Mouse (Mus musculus): ENCODE results near the gene Rbp4.

Gene Rbp4

DNA sequence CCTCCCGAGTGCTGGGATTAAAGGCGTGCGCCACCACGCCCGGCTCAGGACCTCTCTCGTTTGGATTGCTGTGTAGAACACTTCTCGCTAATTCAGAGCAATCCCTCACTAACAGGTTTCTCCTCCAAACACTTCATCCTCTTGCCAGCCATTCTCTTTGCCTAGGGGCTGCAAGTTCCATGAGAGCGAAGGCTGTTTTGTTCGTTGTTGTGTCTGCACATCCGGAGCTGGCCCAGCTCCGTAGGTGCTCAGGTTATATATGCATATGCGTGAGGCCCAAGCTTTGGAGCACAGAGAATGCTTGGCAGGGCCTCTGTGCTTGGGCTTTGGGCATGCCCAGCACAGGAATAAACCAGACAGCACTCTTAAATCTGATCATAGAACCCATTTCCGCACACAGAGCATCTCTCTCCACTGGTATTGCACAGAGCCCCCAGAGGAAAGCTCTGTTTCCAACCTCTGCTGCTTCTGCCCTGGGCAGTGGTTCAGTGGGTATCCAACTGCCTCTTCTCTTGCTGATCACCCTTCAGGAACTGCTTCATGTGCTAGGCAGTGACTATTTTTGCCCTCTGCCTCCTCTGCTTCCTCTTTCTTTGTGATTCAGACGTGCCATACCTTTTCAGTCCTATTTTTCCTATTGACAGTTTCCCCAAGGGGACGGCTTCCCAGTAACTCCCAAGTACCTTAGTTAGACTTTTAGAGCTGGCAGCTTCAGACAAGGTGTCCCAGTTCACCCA, 15.4 kb downstream of the Rbp4 start:
- no peak for TF ChIP-seq GATA4 (IDR thresholded peaks at IDR 0.05; ENCODE audit: insufficient replicate concordance, low read length)

DNA sequence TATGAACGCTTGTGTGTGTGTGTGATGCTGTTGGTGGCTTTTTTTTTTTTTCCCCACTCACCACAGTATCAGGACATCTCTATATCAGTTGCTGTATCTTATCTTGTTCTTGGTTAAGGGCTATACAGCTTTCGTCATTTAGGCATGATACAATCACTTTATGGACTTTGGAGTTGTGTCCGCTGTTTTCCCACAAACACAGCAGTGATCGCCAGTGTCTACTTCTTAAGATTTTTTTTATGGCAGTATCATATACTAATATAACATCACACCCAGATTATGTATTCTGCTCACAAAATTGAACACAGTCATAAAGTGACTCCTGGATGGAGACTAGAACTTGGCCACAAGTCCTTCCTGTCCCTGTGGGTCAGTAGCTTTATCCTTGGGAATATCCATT, 17.2 kb downstream of the Rbp4 start:
- no peak for TF ChIP-seq GATA4 (IDR thresholded peaks at IDR 0.05; ENCODE audit: insufficient replicate concordance, low read length)

DNA sequence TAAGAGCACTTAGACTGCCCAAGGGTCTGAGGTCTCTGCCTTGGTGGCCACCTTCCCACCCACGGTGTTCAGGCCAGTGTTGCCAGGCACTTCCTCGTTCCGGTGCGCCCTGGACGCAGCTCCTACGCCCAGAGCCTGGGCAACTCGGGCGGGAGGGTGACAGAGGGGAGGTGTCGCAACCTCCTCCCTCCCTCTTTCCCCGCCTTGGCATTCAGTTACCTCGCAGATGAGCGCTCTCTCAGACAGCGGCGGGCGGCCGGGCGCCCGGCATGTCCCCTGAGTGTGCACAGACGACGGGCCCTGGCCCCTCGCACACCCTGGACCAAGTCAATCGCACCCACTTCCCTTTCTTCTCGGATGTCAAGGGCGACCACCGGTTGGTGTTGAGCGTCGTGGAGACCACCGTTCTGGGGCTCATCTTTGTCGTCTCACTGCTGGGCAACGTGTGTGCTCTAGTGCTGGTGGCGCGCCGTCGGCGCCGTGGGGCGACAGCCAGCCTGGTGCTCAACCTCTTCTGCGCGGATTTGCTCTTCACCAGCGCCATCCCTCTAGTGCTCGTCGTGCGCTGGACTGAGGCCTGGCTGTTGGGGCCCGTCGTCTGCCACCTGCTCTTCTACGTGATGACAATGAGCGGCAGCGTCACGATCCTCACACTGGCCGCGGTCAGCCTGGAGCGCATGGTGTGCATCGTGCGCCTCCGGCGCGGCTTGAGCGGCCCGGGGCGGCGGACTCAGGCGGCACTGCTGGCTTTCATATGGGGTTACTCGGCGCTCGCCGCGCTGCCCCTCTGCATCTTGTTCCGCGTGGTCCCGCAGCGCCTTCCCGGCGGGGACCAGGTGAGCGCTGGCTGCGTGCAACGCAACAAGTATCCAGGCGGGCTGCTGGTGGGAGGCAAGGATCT, 28.0 kb downstream of the Rbp4 start, which contains the start of gene Ffar4:
Ffar4 (plus strand) TSS at position 214 of the 901 bp plus-strand sequence.
- TF ChIP-seq GATA4 (IDR thresholded peaks at IDR 0.05; ENCODE audit: insufficient replicate concordance, low read length), result no peak

DNA sequence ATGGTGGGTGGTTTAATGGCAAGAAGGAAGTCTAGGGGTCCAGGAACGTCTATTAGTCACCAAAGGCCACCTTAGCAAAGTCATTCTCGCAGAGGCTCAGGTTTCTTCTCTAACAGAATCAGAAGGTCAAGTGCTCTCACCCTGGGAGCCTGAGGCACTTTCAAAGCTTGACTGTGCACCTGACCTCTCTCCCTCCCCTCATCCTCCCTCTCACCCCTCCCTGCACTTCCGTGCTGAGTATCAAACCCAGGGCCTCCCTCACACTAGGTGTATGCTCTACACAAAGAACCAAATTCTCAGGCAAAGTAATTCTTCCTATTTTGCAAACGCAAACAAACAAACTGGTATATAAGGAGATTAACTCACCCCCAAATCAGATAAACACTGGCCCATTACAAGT, 28.9 kb downstream of the Rbp4 start:
- TF ChIP-seq GATA4 (IDR thresholded peaks at IDR 0.05; ENCODE audit: insufficient replicate concordance, low read length), result no peak

- no peak for TF ChIP-seq GATA4 (IDR thresholded peaks at IDR 0.05; ENCODE audit: insufficient replicate concordance, low read length)
Observed at GRCm38 (mm10) chr19:38091512-38091985, 33.5 kb downstream of the Rbp4 start.

- no peak for TF ChIP-seq GATA4 (IDR thresholded peaks at IDR 0.05; ENCODE audit: insufficient replicate concordance, low read length)
Observed at GRCm38 (mm10) chr19:38089358-38089757, 35.7 kb downstream of the Rbp4 start.

GRCm38 (mm10) chr19:38086948-38087551, 38.0 kb downstream of the Rbp4 start:
- TF ChIP-seq GATA4 (IDR thresholded peaks at IDR 0.05; ENCODE audit: insufficient replicate concordance, low read length), result no peak

GRCm38 (mm10) chr19:38085841-38086240, 39.2 kb downstream of the Rbp4 start:
- no peak for TF ChIP-seq GATA4 (IDR thresholded peaks at IDR 0.05; ENCODE audit: insufficient replicate concordance, low read length)

DNA sequence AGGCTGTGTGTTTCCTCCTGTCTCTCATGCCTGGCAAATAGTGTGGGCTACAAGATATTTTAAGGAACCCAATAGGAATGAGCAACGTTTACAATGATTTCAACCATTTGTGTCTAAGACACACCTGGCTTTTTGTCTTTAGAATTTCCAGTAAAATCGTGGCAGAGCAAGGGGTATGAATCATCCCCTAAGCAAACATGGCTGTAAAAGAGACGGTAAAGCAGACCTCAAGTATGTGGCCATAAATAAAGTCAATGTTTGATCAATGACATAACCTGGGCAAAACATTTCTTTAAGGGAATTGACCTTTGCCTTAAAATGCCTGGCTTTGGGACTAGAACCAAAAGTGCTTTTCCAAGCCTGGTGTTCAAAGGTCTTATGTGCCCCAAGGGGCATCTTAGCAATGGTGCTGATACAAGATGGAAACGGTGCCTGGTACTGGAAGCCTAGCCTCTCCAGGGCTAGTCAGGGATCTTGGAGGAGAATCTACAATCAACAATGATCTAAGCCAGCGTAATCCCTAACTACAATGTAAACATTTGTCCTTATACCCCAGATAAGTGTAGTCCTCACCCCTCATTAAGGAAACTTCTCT, 42.1 kb downstream of the Rbp4 start:
- no peak for TF ChIP-seq GATA4 (IDR thresholded peaks at IDR 0.05; ENCODE audit: insufficient replicate concordance, low read length)

DNA sequence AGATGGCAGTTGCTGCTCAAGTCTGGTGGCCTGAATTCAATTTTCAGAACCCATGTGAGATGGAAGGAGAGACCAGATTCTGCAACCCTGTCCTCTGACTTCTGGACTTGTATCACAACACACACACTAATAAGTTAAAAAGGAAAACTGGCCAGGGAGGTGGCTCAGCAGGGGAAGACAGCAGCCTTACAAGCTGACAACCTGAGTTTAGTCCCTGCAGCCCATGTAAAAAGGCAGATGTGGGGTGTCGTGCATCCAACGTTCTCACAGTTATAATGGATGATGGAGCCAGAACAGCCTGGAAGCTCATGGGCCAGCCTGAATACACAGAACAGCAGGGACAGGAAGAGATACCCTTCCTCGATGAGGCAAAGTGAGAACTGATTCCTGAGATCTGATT, 43.7 kb downstream of the Rbp4 start:
- no peak for TF ChIP-seq GATA4 (IDR thresholded peaks at IDR 0.05; ENCODE audit: insufficient replicate concordance, low read length)

GRCm38 (mm10) chr19:38077851-38078540, 47.1 kb downstream of the Rbp4 start:
- no peak for TF ChIP-seq GATA4 (IDR thresholded peaks at IDR 0.05; ENCODE audit: insufficient replicate concordance, low read length)

DNA sequence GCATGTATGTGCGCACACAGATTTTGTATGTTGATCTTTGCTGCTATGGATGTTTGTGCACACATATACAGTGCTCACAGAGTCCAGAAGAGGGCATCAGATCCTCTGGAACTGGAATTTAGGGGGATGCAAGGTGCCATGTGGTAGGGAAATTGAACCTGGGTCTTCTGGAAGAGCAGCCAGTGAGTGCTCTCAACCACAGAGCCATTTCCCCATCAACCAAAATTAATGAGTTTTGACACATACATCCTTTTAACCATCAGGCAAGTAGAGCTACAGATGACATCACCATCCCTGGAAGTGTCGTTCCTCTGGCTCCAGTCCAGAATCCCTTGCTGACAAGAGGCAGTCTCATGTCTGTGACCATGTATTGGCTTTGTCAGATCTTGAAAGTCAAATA, 48.8 kb downstream of the Rbp4 start:
- TF ChIP-seq GATA4 (IDR thresholded peaks at IDR 0.05; ENCODE audit: insufficient replicate concordance, low read length), result no peak

GRCm38 (mm10) chr19:38075051-38075450, 50.0 kb downstream of the Rbp4 start:
- TF ChIP-seq GATA4 (IDR thresholded peaks at IDR 0.05; ENCODE audit: insufficient replicate concordance, low read length), result no peak

DNA sequence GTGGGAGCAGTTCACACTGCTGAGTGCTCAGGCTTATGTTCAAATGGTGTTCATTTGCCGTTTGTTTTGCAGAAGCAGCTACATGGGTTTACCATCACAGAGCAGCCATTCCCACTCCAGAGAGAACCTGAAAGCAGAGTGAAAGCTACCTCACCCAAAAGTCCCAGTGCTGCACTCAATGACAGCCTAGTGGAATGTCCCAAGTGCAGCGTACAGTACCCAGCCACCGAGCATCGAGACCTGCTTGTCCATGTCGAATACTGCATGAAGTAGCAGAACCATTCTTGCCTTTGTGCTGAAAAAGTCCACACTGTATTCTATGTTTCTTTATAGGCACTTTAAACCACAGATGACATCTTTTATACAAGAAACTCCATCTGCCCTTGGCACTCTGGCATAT, 51.9 kb downstream of the Rbp4 start:
- no peak for TF ChIP-seq GATA4 (IDR thresholded peaks at IDR 0.05; ENCODE audit: insufficient replicate concordance, low read length)
